8 mouse cellular contexts compared by ENCODE assay signal in the genomic region with DNA sequence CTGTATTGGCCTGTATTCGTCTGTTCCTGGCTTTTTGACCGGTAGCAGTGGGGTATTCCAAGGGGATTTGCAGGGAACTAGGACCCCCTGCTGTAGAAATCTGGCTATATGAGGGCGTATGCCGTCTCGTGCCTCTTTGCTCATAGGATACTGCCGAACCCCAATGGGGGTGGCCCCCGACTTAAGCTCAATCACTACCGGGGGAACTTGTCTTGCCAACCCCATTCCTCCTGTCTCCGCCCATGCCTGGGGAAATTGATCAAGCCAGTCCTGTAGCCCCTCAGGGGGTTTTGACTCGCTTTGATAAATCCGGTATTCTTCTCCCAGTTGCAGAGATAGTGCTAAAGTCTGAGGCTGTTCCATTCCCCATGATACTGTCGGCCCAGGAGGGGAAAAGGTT.
DNase-seq lines count a peak whose midpoint lies in the region; ATAC-seq and TF ChIP-seq lines count a peak whose summit lies in the region.

No protein-coding gene starts in this region.

- no peaks in the 10 kb centered on the region for H3K4me1 ChIP-seq in heart, embryonic 12.5 days (replicated peaks)
- no peaks in the 10 kb centered on the region; the same call in 1 of the 2 replicates for H3K4me1 ChIP-seq in E14TG2a.4 (replicated peaks; ENCODE audit: low read depth, low read length)
- no peaks in the 10 kb centered on the region for H3K4me1 ChIP-seq in embryonic facial prominence, embryonic 14.5 days (ENCODE audit: control insufficient read depth, insufficient read depth, low read length)
- no peaks in the 10 kb centered on the region for H3K4me1 ChIP-seq in limb, embryonic 10.5 days

- H3K4me2 ChIP-seq in heart, embryonic 12.5 days = no peak overlapping the region
- H3K4me2 ChIP-seq in embryonic facial prominence, embryonic 14.5 days (ENCODE audit: low read depth, low read length) = no peak overlapping the region

- H3K9ac ChIP-seq in heart, embryonic 12.5 days = no peak overlapping the region
- H3K9ac ChIP-seq in embryonic facial prominence, embryonic 14.5 days (ENCODE audit: low read depth, low read length) = no peak overlapping the region

- H3K27ac ChIP-seq in heart, embryonic 12.5 days (ENCODE audit: poor library complexity, severe bottlenecking) = no peak overlapping the region
- no peak overlapping the region for H3K27ac ChIP-seq in embryonic facial prominence, embryonic 14.5 days (replicated peaks; ENCODE audit: low read depth, low read length)
- no peak overlapping the region for H3K27ac ChIP-seq in limb, embryonic 10.5 days

- 62% methylated on average over 12 of the region's 12 CpGs for WGBS in heart, embryonic 12.5 days
- WGBS in embryonic facial prominence, embryonic 14.5 days = 73% methylated on average over 12 of the region's 12 CpGs
- WGBS in limb, embryonic 10.5 days = 68% methylated on average over 12 of the region's 12 CpGs

- peaks cover 76% of the 10 kb centered on the region for H3K9me3 ChIP-seq in heart, embryonic 12.5 days (replicated peaks)
- peaks cover 91% of the 10 kb centered on the region for H3K9me3 ChIP-seq in E14TG2a.4 (ENCODE audit: low read length)
- peaks cover 78% of the 10 kb centered on the region for H3K9me3 ChIP-seq in embryonic facial prominence, embryonic 14.5 days (ENCODE audit: control insufficient read depth, low read length)
- H3K9me3 ChIP-seq in limb, embryonic 10.5 days (replicated peaks) = peaks cover 76% of the 10 kb centered on the region

- TF ChIP-seq CTCF in E14TG2a.4 (conservative IDR thresholded peaks at IDR 0.05; ENCODE audit: low read length) = no peak

- peaks cover 35% of the 10 kb centered on the region for H3K36me3 ChIP-seq in heart, embryonic 12.5 days
- peaks cover 28% of the 10 kb centered on the region for H3K36me3 ChIP-seq in E14TG2a.4 (ENCODE audit: insufficient read depth, low read length)
- peaks cover 10% of the 10 kb centered on the region; the same call in 1 of the 2 replicates for H3K36me3 ChIP-seq in embryonic facial prominence, embryonic 14.5 days (ENCODE audit: control insufficient read depth, insufficient read depth, low read length)
- H3K36me3 ChIP-seq in limb, embryonic 10.5 days = peaks cover 68% of the 10 kb centered on the region

- no peak overlapping the region for H3K4me3 ChIP-seq in heart, embryonic 12.5 days
- H3K4me3 ChIP-seq in E14TG2a.4 (replicated peaks; ENCODE audit: low read length) = 0 out of 2 replicates have a peak overlapping the region, but pooled peaks have one; percentile 3
- no peak overlapping the region for H3K4me3 ChIP-seq in embryonic facial prominence, embryonic 14.5 days (ENCODE audit: low read depth, low read length)
- H3K4me3 ChIP-seq in limb, embryonic 10.5 days = no peak overlapping the region

- ATAC-seq in heart, embryonic 12.5 days (ENCODE audit: insufficient number of reproducible peaks, low FRiP score) = peak; percentile 43
- no peak for ATAC-seq in embryonic facial prominence, embryonic 14.5 days (ENCODE audit: low read depth)

- peaks cover 3% of the 10 kb centered on the region; the same call in 1 of the 2 replicates for H3K27me3 ChIP-seq in heart, embryonic 12.5 days (replicated peaks)
- 0 out of 2 replicates have a peak, but pooled peaks cover 3% of the 10 kb centered on the region for H3K27me3 ChIP-seq in E14TG2a.4 (ENCODE audit: insufficient read depth, low read length)
- H3K27me3 ChIP-seq in embryonic facial prominence, embryonic 14.5 days (replicated peaks; ENCODE audit: control insufficient read depth, insufficient read depth, low read length) = no peaks in the 10 kb centered on the region; the same call in 1 of the 2 replicates
- peaks cover 41% of the 10 kb centered on the region for H3K27me3 ChIP-seq in limb, embryonic 10.5 days (ENCODE audit: low read depth, poor library complexity, severe bottlenecking)

- intact Hi-C loops in heart, postnatal 14 days (cut with DNase I) = no loop called here

- DNase-seq in heart, postnatal 14 days = no peak
- peak; percentile 8 for DNase-seq in embryonic facial prominence, embryonic 14.5 days (ENCODE audit: low spot score)
- peak; percentile 49 for DNase-seq in limb, embryonic 10.5 days (ENCODE audit: low spot score)
- peak; percentile 10 for DNase-seq in skeletal muscle tissue, adult 2 months (ENCODE audit: low read depth, low spot score)
- no peak for DNase-seq in right cerebral cortex, adult 2 months (ENCODE audit: low spot score in 2 of 2)
- DNase-seq in c-Kit-positive CD71-positive TER-119-positive erythroid progenitor cells, embryonic 14.5 days (ENCODE audit: low spot score) = no peak

Comparison
In these comparisons a context has a peak if more than half of its experiments do, and no peak if none do; other contexts are left out.
1. DNase-seq: peak in embryonic facial prominence, embryonic 14.5 days (single experiment), limb, embryonic 10.5 days (single experiment) and skeletal muscle tissue, adult 2 months (single experiment); none in heart, postnatal 14 days (0 of 2), right cerebral cortex, adult 2 months (0 of 2) and c-Kit-positive CD71-positive TER-119-positive erythroid progenitor cells, embryonic 14.5 days (single experiment).